Mouse (Mus musculus) effector memory CD4-positive, alpha-beta T cell, adult 5 months (primary cell): ENCODE results near the gene Rnf224. TPM values are rescaled to one million over a fixed set of nuclear protein-coding genes. Genes with fewer than 3 reads are reported as not detected.

ENCODE experiments used
- polyA plus RNA-seq: library from polyadenylated mRNA; unstranded; fragments of 100-300 nt; shearing (Covaris generic); gene quantifications from one replicate; pipeline ENCODE4 v1.2.1, GENCODE M21; 2017

The Rnf224 gene
- polyA plus RNA-seq: not detected

DNA sequence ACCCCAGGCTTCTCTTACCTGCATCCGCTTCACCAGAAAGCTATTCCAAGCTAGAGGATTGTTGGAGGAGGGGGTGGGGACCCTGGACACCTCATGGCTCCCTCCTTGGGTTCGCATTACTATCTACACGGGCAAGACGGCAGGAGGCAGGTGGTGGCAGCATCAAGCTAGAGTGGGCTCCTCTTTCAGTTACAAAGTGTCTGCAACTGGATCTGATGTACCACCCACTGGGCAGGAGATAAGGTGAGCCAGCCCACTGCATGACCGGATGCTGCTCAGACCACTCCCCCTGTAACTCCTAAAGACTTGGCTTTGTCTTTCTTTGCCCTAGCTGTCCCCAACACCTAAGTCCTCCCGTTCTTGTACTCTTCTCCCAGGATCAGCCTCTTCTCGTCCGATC, at the start of gene Rnf224:
Gene Rnf224, minus strand, starts transcription at position 174 of the 400 bp plus-strand sequence.

GRCm38 (mm10) chr2:25271827-25272511, 35.4 kb upstream of the Rnf224 start, which contains the start of the genes Ssna1 and Anapc2:
Gene Ssna1, minus strand, starts transcription at chr2:25272438.
Gene Anapc2, plus strand, starts transcription at chr2:25272478.

GRCm38 (mm10) chr2:25262291-25262767, 25.7 kb upstream of the Rnf224 start, which contains the start of gene Tprn:
Gene Tprn, plus strand, starts transcription at chr2:25262618.

DNA sequence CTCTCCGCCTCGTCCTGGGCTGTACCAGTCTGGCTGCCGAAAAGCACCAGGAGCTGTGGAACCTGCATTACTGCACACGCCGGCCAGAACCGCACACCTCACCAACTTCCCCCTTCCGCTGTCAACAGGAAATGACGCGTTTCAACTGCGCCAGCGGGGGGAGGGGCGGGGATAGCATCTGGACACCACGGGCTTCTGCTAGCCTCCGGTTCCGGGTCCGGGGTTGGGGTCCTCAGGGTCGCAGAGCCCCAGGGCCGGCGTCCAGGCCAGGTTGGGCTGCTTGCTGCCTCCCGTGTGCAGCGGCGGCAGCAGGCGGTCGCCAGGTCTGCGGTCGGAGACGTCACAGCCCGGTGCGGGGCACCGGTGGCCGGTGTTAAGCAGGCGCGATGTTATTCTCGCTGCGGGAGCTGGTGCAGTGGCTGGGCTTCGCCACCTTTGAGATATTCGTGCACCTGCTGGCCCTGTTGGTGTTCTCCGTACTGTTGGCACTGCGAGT, 18.7 kb upstream of the Rnf224 start, which contains the start of gene Tmem203:
Gene Tmem203, plus strand, starts transcription at position 156 of the 496 bp plus-strand sequence.

DNA sequence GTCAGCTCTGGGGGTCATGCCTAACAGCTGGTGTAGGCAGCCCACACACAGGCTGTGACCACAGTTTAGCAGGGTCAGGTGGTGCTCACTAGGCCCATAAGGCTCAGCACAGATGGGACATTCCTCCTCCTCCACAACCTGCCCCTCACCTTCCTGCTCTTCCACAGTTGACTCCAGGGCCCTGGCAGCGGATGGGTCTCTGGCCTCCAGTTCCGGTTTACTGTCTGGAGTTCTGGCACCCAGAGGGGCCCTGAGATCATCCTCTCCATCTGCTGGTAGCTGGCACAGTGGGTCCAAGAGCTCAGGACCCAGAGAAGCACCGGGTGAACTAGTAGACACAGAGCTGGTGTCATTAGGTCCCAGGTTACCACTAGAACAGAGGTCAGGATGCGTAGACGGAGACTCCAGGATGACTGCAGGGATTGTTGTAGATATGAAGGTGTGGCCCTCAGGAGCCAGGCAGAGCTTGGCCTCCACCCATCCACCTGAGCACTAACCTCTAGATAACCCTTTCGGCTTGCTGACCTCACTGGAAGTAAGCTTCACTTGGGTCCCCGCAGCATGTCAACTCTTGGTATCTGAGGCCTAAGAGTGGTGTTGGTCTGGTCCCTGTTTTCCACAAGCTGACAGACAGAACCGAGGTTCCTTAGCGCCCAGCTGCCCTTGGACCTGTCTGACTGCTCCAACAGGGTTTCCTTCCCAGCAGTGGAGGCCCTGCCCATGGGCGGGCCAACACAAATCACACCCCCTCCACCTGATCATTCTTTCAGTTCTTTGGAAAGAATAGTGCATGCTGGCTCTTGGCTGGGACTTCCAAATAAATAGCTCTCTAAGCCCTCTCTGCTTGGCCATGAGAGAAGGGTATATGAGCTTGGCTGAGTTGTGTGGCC, 9.8 kb upstream of the Rnf224 start, which contains the start of gene AL732309.1:
Gene AL732309.1, minus strand, starts transcription at position 681 of the 890 bp plus-strand sequence.

DNA sequence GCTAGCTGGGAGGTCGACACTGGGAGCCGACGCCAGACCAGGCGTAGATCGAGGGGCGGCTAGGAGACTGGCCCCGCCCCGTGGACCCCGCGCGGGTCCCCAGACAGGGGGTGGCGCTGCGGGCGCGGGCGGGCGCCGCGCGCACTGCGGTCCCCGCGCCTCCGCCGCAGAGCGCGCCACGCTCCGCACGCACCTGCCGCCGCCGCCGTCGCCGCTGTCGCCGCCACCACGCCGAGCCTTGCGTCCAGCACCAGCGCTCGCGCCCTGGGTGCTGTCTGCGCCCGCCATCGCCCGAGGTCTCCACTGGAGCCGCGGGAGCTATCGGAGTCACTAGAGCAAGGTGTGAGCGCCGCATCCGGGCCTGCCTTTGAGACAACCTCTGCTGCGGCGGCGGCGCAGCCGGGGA, 5.5 kb upstream of the Rnf224 start, which contains the start of the genes Rnf208 and Cysrt1:
Gene Rnf208, plus strand, starts transcription at position 155 of the 406 bp plus-strand sequence.
Gene Cysrt1, minus strand, starts transcription at position 352 of the 406 bp plus-strand sequence.

DNA sequence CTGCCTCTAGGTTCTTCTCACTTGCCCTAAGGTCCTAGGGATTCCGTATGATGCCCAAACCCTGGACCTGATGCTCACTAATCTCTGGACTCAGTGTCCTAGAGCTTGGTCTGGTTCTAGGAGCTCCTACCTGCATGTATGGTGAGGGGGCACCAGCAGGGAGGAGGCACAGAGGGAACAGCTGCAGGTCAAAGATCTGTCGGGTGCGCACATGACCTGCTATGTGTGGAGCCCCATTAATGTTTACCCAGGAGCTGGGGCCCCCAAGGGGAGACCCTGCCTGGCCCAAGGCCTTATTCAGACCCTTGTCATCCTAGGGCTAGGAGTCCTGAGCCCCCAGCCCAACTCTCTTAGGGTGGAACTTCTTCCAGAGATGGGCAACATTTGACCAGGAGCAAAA, 2.5 kb downstream of the Rnf224 start, which contains the start of gene Slc34a3:
Gene Slc34a3, minus strand, starts transcription at position 315 of the 400 bp plus-strand sequence.

DNA sequence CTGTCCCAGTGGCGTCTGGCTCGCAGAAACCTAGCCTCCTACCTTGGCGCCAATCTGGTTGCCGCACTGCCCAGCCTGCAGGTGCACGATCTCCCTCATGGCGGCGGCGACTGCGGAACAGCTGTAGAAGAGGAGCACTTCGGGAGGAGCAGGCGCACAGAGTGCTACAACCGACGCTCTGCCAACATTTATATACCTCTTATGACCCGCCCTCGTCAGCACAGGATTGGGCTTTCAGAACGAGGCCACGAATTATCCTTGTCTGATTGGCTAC, 12.2 kb downstream of the Rnf224 start, which contains the start of gene Tubb4b:
Gene Tubb4b, minus strand, starts transcription at position 211 of the 274 bp plus-strand sequence.

GRCm38 (mm10) chr2:25218445-25218844, 18.1 kb downstream of the Rnf224 start, which contains the start of gene Fam166a:
Gene Fam166a, plus strand, starts transcription at chr2:25218745.

GRCm38 (mm10) chr2:25214444-25214843, 22.1 kb downstream of the Rnf224 start, which contains the start of gene Stpg3:
Gene Stpg3, minus strand, starts transcription at chr2:25214637.

GRCm38 (mm10) chr2:25211121-25211670, 25.4 kb downstream of the Rnf224 start, which contains the start of gene Nelfb:
Gene Nelfb, minus strand, starts transcription at chr2:25211489.

GRCm38 (mm10) chr2:25196172-25196954, 40.2 kb downstream of the Rnf224 start, which contains the start of gene Tor4a:
Gene Tor4a, minus strand, starts transcription at chr2:25196886.

Other genes starting within 250 kb of the Rnf224 start
- gene Nsmf, start 182.4 kb downstream of the Rnf224 start, polyA plus RNA-seq: 42.1 TPM
- not detected for gene Entpd8, start 156.5 kb downstream of the Rnf224 start, polyA plus RNA-seq
- 0.64 TPM for gene Noxa1, start 141.6 kb downstream of the Rnf224 start, polyA plus RNA-seq
- 3.9 TPM for gene Nrarp, start 56.0 kb downstream of the Rnf224 start, polyA plus RNA-seq
- gene Tor4a, start 39.9 kb downstream of the Rnf224 start, polyA plus RNA-seq: 19.2 TPM
- 82.5 TPM for gene Nelfb, start 25.3 kb downstream of the Rnf224 start, polyA plus RNA-seq
- gene Stpg3, start 22.1 kb downstream of the Rnf224 start, polyA plus RNA-seq: not detected
- not detected for gene Fam166a, start 18.0 kb downstream of the Rnf224 start, polyA plus RNA-seq
- 117 TPM for gene Tubb4b, start 12.1 kb downstream of the Rnf224 start, polyA plus RNA-seq
- gene Slc34a3, start 2.4 kb downstream of the Rnf224 start, polyA plus RNA-seq: not detected
- gene Rnf208, start 5.5 kb upstream of the Rnf224 start, polyA plus RNA-seq: 0.77 TPM
- not detected for gene Cysrt1, start 5.7 kb upstream of the Rnf224 start, polyA plus RNA-seq
- 4.9 TPM for gene AL732309.1, start 10.1 kb upstream of the Rnf224 start, polyA plus RNA-seq
- 19.3 TPM for gene Tmem203, start 18.7 kb upstream of the Rnf224 start, polyA plus RNA-seq
- 23.1 TPM for gene Tprn, start 25.8 kb upstream of the Rnf224 start, polyA plus RNA-seq
- 57.7 TPM for gene Ssna1, start 35.7 kb upstream of the Rnf224 start, polyA plus RNA-seq
- gene Anapc2, start 35.7 kb upstream of the Rnf224 start, polyA plus RNA-seq: 75.1 TPM
- not detected for gene Tmem210, start 51.4 kb upstream of the Rnf224 start, polyA plus RNA-seq
- not detected for gene Lrrc26, start 53.1 kb upstream of the Rnf224 start, polyA plus RNA-seq
- gene Grin1, start 82.4 kb upstream of the Rnf224 start, polyA plus RNA-seq: not detected
- gene Man1b1, start 95.6 kb upstream of the Rnf224 start, polyA plus RNA-seq: 49.9 TPM
- 20.8 TPM for gene Dpp7, start 119.6 kb upstream of the Rnf224 start, polyA plus RNA-seq
- 27.9 TPM for gene Uap1l1, start 128.9 kb upstream of the Rnf224 start, polyA plus RNA-seq
- gene Sapcd2, start 135.5 kb upstream of the Rnf224 start, polyA plus RNA-seq: 0.80 TPM
- not detected for gene Entpd2, start 159.1 kb upstream of the Rnf224 start, polyA plus RNA-seq
- 4.5 TPM for gene Npdc1, start 162.6 kb upstream of the Rnf224 start, polyA plus RNA-seq
- gene Fut7, start 186.5 kb upstream of the Rnf224 start, polyA plus RNA-seq: 1.6 TPM
- 58.8 TPM for gene Abca2, start 191.9 kb upstream of the Rnf224 start, polyA plus RNA-seq
- 3.2 TPM for gene Clic3, start 220.1 kb upstream of the Rnf224 start, polyA plus RNA-seq
- gene Paxx, start 224.3 kb upstream of the Rnf224 start, polyA plus RNA-seq: 57.3 TPM
- not detected for gene Ptgds, start 233.3 kb upstream of the Rnf224 start, polyA plus RNA-seq